Mouse (Mus musculus): ENCODE data around the gene Car8. TPM values are rescaled to one million over a fixed set of nuclear protein-coding genes. Genes with fewer than 3 reads are reported as not detected.

Car8 gene
- polyA plus RNA-seq (2014; fragmentation: Nextera tagmentation; extraction: Ambion mirVana) = 5.8 and 11.5 TPM in 2 replicates

DNA sequence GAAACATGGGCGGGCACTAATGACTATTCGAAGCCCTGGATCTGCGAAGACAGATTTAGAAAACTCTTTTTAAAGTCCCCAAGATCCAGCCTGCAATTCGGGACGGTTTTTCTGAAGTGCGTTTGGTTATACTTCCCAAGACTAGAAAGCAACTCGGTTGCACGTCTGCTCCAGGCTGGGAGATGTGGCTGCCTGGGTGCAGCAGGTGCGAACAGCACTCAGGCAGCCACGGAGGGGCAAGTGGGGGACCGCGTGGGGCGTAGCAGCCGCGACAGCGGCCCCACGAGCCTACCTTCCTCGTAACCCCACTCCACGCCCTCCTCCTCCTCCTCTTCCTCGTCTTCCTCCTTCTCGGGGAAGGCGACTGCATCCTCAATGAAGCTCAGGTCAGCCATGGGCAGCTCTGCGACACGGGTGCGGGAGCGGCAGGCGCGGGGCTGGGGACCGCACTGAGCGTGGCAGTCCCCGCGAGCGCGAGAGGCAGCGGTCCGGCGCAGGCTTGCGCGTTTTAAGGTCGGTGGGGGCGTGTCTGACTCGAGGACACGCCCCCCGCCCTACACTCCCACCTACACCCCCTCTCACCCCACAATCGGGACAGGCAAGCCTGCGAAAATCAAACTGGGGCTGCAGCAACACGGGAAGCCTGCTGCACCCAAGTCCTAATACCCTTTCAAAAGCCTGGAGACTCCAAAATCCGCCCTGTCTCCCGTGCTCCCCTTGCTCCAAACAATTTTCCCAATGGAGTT is at the start of gene Car8:
Car8 (minus strand) TSS at position 482 of the 746 bp plus-strand sequence.
- Histone ChIP-seq H3K27ac (no peak within 1 kb of the TSS), H3K27me3 (ENCODE audit: control insufficient read depth, insufficient read depth, low read length) (0 out of 2 replicates have a peak, but pooled peaks cover 8% of the 10 kb centered on the region), H3K9me3 (ENCODE audit: control insufficient read depth, low read length) (no peaks in the 10 kb centered on the region), H3K4me3 (replicated peaks; ENCODE audit: low read length) (peak within 1 kb of the TSS; percentile 57), H3K4me1 (replicated peaks; ENCODE audit: control insufficient read depth, insufficient read depth, low read length) (0 out of 2 replicates have a peak, but pooled peaks cover 3% of the 10 kb centered on the region), H3K9ac (peak within 1 kb of the TSS; percentile 70), H3K4me2 (replicated peaks) (peak within 1 kb of the TSS; percentile 97), H3K36me3 (replicated peaks; ENCODE audit: control insufficient read depth, insufficient read depth) (no peaks in the 10 kb centered on the region)
- DNase-seq (ENCODE audit: low spot score) (peak; percentile 52), ATAC-seq (ENCODE audit: low FRiP score) (peak; percentile 90)
- WGBS = under 1% methylated on average over 49 of the region's 49 CpGs

DNA sequence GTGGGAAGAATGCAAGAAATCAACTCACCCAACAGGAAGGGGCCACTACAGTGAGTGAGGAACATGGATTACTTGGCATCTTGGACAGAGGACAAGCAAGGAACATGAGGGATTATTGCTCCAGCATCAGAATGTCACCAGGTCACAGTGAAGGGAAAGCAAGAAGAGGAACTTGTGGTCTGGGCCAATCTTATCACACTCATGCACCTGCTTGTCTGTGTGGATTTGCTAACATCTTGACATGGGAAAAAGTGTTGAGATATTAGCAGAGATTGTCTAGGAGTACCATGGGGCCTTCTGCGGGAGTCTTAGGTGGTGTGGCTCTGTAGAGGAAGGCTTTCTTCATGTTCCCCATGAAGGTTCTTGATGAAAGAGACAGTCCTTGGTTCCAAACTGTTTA is 46.1 kb upstream of the Car8 start:
- Histone ChIP-seq H3K4me1 (replicated peaks; ENCODE audit: control insufficient read depth, insufficient read depth, low read length) (no peaks in the 10 kb centered on the region), H3K4me2 (replicated peaks) (no peak overlapping the region), H3K27ac (no peak overlapping the region), H3K9me3 (ENCODE audit: control insufficient read depth, low read length) (no peaks in the 10 kb centered on the region), H3K36me3 (replicated peaks; ENCODE audit: control insufficient read depth, insufficient read depth) (no peaks in the 10 kb centered on the region), H3K4me3 (replicated peaks; ENCODE audit: low read length) (no peak overlapping the region), H3K27me3 (ENCODE audit: control insufficient read depth, insufficient read depth, low read length) (no peaks in the 10 kb centered on the region), H3K9ac (no peak overlapping the region)
- DNase-seq (ENCODE audit: low spot score) (no peak), ATAC-seq (ENCODE audit: low FRiP score) (no peak)
- 100% methylated on average over 1 of the region's 1 CpGs for WGBS

DNA sequence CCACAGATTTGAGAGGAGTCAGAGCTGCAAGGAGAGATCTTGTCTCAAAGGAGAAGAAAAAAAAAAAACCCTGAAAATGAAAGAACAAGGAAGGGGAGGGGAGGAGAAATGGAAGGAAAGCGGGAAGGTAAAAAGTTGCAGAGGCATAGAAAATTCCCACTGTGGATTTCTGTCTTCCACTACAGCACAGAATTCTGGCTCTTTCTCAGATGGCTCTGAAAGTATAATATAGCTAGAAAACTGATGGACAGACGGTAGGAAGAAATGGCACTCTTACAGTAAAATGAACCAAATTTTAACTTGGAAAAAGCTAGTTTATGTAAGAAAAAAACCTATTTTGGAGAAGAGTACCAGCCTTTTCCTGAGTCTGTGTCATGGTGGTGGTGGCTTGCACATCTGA is 39.3 kb upstream of the Car8 start:
- Histone ChIP-seq H3K27ac (no peak overlapping the region), H3K9me3 (ENCODE audit: control insufficient read depth, low read length) (no peaks in the 10 kb centered on the region), H3K9ac (no peak overlapping the region), H3K36me3 (replicated peaks; ENCODE audit: control insufficient read depth, insufficient read depth) (no peaks in the 10 kb centered on the region), H3K4me2 (replicated peaks) (no peak overlapping the region), H3K27me3 (ENCODE audit: control insufficient read depth, insufficient read depth, low read length) (no peaks in the 10 kb centered on the region), H3K4me1 (replicated peaks; ENCODE audit: control insufficient read depth, insufficient read depth, low read length) (no peaks in the 10 kb centered on the region), H3K4me3 (replicated peaks; ENCODE audit: low read length) (no peak overlapping the region)
- DNase-seq (ENCODE audit: low spot score) (no peak), ATAC-seq (ENCODE audit: low FRiP score) (no peak)
- 96% methylated on average over 2 of the region's 2 CpGs for WGBS

DNA sequence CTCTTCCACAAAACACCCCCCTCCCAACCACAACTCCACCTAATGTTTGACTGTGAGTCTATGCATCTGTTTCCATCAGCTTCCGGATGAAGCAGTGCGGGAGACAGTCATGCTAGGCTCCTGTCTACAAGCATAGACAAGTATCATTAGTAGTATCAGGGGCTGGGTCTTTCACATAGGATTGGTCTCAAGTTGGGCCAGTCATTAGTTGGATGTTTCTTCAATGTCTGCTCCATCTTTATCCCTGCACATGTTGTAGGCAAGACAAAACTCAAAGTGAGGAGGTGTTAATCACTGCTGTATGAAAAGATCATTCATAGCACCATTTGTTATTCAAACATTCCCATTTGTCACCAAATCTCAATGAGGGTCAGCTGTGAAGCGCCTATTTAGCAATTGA is 11.0 kb upstream of the Car8 start:
- Histone ChIP-seq H3K36me3 (replicated peaks; ENCODE audit: control insufficient read depth, insufficient read depth) (no peaks in the 10 kb centered on the region), H3K27me3 (ENCODE audit: control insufficient read depth, insufficient read depth, low read length) (no peaks in the 10 kb centered on the region), H3K4me3 (replicated peaks; ENCODE audit: low read length) (no peak overlapping the region), H3K9ac (no peak overlapping the region), H3K4me2 (replicated peaks) (no peak overlapping the region), H3K27ac (no peak overlapping the region), H3K9me3 (ENCODE audit: control insufficient read depth, low read length) (no peaks in the 10 kb centered on the region), H3K4me1 (replicated peaks; ENCODE audit: control insufficient read depth, insufficient read depth, low read length) (no peaks in the 10 kb centered on the region)
- DNase-seq (ENCODE audit: low spot score) (no peak), ATAC-seq (ENCODE audit: low FRiP score) (no peak)
- 87% methylated on average over 3 of the region's 3 CpGs for WGBS

DNA sequence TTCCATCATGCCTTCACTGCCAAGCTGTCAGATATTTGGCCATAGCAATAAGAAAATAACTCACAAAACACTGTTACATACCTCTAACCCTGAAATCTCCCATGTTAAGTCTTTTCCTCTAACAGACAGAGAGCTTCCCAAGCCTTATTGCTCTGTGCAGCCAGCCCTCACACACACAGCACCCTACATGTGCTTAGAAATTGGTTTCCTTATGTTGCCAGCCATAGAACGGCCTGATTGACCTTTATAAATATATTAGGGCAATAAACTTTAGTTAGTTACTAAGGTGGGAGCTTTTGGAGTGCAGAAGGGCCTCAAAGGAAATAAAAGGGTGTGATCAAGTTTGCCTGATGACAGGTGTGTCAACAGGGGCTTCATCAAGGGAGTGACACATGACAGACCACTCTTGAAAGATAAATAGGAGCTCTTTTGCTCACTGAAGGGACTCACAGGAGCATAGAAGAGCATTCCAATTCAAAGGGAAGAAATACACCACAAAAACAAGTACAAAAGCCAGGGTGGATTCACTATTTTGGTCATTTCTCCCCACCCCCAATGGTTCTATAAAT is 6.7 kb upstream of the Car8 start:
- no peak for ATAC-seq (ENCODE audit: low FRiP score)
- Histone ChIP-seq H3K9ac (no peak overlapping the region), H3K4me1 (replicated peaks; ENCODE audit: control insufficient read depth, insufficient read depth, low read length) (no peaks in the 10 kb centered on the region), H3K9me3 (ENCODE audit: control insufficient read depth, low read length) (no peaks in the 10 kb centered on the region), H3K4me2 (replicated peaks) (no peak overlapping the region), H3K27me3 (ENCODE audit: control insufficient read depth, insufficient read depth, low read length) (no peaks in the 10 kb centered on the region), H3K4me3 (replicated peaks; ENCODE audit: low read length) (no peak overlapping the region), H3K27ac (no peak overlapping the region), H3K36me3 (replicated peaks; ENCODE audit: control insufficient read depth, insufficient read depth) (no peaks in the 10 kb centered on the region)
- WGBS = 69% methylated on average over 1 of the region's 1 CpGs
- no peak for DNase-seq (ENCODE audit: low spot score)

DNA sequence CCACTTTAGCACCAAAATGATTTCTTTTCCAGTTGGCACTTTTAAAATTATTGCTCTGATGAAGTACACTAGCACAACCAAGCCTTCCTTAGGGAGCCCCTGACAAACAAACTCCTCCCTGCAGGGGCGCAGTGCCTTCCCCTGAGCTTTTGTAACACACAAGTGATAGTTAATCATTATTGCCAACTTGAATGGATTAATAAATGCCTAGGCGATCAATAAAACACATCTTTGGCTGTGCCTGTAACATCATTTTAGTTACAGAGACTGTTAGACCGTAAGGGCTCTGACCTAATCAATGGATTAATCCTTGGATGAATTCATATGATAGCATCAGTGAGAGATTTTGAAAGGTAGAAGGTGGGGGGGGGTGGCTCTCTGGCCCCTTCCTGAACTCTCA is 6.2 kb upstream of the Car8 start:
- 58% methylated on average over 3 of the region's 3 CpGs for WGBS
- Histone ChIP-seq H3K4me3 (replicated peaks; ENCODE audit: low read length) (no peak overlapping the region), H3K9ac (no peak overlapping the region), H3K4me1 (replicated peaks; ENCODE audit: control insufficient read depth, insufficient read depth, low read length) (no peaks in the 10 kb centered on the region), H3K36me3 (replicated peaks; ENCODE audit: control insufficient read depth, insufficient read depth) (no peaks in the 10 kb centered on the region), H3K9me3 (ENCODE audit: control insufficient read depth, low read length) (no peaks in the 10 kb centered on the region), H3K27ac (no peak overlapping the region), H3K4me2 (replicated peaks) (no peak overlapping the region), H3K27me3 (ENCODE audit: control insufficient read depth, insufficient read depth, low read length) (no peaks in the 10 kb centered on the region)
- no peak for DNase-seq (ENCODE audit: low spot score)
- no peak for ATAC-seq (ENCODE audit: low FRiP score)

DNA sequence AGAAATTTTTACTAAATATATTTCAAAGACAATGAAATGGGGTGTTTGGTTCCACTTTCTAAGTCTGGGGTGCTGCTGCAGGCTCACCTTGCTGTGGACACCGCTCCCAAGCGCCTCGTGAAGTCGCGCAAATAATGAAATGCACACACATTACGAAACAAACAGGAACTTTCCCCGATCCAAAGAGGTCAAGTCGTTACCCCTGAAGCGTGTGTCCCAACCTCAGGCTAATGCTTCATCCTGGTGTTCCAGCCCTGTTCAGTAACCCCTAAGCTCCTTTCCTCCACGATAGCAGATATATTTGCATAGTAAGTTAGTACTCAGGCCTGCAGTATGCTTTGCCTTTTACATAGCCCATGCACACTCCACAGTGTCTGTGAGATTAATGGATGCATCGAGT is 858 bp upstream of the Car8 start:
- DNase-seq (ENCODE audit: low spot score) (no peak), ATAC-seq (ENCODE audit: low FRiP score) (no peak)
- H3K4me3 ChIP-seq (replicated peaks; ENCODE audit: low read length) = no peak overlapping the region
- H3K27me3 ChIP-seq (ENCODE audit: control insufficient read depth, insufficient read depth, low read length) = 0 out of 2 replicates have a peak, but pooled peaks cover 8% of the 10 kb centered on the region
- WGBS = 66% methylated on average over 11 of the region's 11 CpGs
- peak overlapping the region; percentile 97; the same call in 1 of the 2 replicates for H3K4me2 ChIP-seq (replicated peaks)
- H3K27ac ChIP-seq = no peak overlapping the region
- H3K9ac ChIP-seq = no peak overlapping the region
- H3K9me3 ChIP-seq (ENCODE audit: control insufficient read depth, low read length) = no peaks in the 10 kb centered on the region
- no peaks in the 10 kb centered on the region for H3K36me3 ChIP-seq (replicated peaks; ENCODE audit: control insufficient read depth, insufficient read depth)
- H3K4me1 ChIP-seq (replicated peaks; ENCODE audit: control insufficient read depth, insufficient read depth, low read length) = 0 out of 2 replicates have a peak, but pooled peaks cover 3% of the 10 kb centered on the region

DNA sequence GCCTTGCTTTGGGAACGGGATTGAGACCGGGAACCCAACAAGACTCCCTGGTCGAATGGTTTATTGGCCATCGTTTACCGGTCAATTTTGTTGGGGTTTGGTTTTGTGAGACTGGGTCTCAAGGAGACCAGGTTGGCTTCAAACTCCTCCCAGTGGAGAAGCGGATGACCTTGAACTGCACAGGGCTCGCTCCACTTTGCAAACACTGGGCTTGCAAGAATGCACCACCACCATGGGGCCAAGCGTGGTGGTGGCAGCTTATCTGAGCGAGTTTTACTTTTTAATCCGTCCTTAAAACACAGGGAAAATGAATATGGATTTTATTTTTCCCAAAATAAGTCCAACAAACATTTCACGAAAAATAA is 447 bp upstream of the Car8 start:
- 0 out of 2 replicates have a peak, but pooled peaks cover 8% of the 10 kb centered on the region for H3K27me3 ChIP-seq (ENCODE audit: control insufficient read depth, insufficient read depth, low read length)
- ATAC-seq (ENCODE audit: low FRiP score) (peak; percentile 46; the same call in 1 of the 2 replicates), DNase-seq (ENCODE audit: low spot score) (no peak)
- peak overlapping the region; percentile 70 for H3K9ac ChIP-seq
- H3K4me1 ChIP-seq (replicated peaks; ENCODE audit: control insufficient read depth, insufficient read depth, low read length) = 0 out of 2 replicates have a peak, but pooled peaks cover 3% of the 10 kb centered on the region
- H3K36me3 ChIP-seq (replicated peaks; ENCODE audit: control insufficient read depth, insufficient read depth) = no peaks in the 10 kb centered on the region
- H3K4me2 ChIP-seq (replicated peaks) = peak overlapping the region; percentile 97
- no peak overlapping the region for H3K27ac ChIP-seq
- WGBS = 20% methylated on average over 11 of the region's 11 CpGs
- H3K9me3 ChIP-seq (ENCODE audit: control insufficient read depth, low read length) = no peaks in the 10 kb centered on the region
- H3K4me3 ChIP-seq (replicated peaks; ENCODE audit: low read length) = peak overlapping the region; percentile 57

DNA sequence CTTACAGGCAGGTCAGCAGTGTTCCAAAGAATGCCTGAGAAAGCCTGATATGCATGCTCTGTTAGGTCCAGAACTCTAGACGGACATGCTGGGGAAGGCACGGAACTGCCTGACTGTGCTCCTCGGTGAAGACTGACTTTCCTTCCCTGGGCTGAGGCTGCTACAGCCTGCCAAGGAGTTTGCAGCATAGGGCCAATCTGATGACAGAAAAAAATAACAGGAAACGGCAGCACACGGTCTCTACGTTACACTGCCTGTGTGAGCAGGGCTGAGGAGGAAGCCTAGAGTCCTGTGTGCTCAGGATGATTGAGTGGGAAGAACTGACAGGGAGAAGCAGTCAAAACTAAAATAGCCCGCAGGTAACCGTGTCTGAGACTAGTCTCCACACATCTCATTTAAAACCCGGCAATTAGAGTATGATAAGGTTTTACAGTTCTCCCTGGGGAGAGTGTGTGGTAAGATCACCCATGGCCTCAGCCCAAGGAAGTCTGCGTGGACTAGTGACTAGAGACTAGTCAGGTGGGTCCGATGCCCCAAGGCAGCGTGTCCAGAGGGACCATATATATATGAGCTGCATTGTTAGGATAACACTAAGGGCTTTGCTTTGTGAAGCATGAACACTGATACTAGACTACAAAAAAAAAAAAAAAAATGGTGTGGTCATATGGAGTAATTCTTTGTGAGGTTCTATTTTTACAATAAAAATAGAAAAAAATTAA is 6.3 kb downstream of the Car8 start:
- 0 out of 2 replicates have a peak, but pooled peaks cover 1% of the 10 kb centered on the region for H3K27me3 ChIP-seq (ENCODE audit: control insufficient read depth, insufficient read depth, low read length)
- H3K9ac ChIP-seq = no peak overlapping the region
- H3K4me3 ChIP-seq (replicated peaks; ENCODE audit: low read length) = no peak overlapping the region
- ATAC-seq (ENCODE audit: low FRiP score) (no peak; the same call in 1 of the 2 replicates), DNase-seq (ENCODE audit: low spot score) (no peak)
- no peak overlapping the region for H3K27ac ChIP-seq
- WGBS = 73% methylated on average over 12 of the region's 12 CpGs
- H3K9me3 ChIP-seq (ENCODE audit: control insufficient read depth, low read length) = no peaks in the 10 kb centered on the region
- no peak overlapping the region for H3K4me2 ChIP-seq (replicated peaks)
- H3K36me3 ChIP-seq (replicated peaks; ENCODE audit: control insufficient read depth, insufficient read depth) = no peaks in the 10 kb centered on the region
- H3K4me1 ChIP-seq (replicated peaks; ENCODE audit: control insufficient read depth, insufficient read depth, low read length) = no peaks in the 10 kb centered on the region
